Comparison of ENCODE assay signal across 11 mouse cellular contexts in the genomic region with DNA sequence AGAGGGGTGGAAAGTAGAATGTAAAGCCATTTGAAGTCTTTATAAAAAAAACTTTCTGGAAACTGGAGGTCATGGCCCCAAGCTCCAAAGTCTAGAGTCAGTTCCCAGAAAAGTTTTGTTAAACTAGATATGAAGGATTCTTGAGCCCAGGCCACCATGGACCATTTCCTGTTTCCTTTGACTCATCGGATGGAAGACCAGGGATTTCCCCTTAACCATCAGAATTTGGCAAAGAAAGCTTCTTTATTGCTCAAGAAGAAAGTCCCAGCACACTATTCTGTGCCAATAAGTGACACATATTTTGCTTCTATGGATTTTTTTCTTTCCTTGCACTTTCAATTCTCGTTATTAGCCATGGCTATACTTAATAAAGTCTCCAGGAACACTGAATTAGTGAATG.
A peak's percentile ranks its signal among the peaks of the same experiment; 100 is the strongest.
DNase-seq lines count a peak whose midpoint lies in the region; ATAC-seq and TF ChIP-seq lines count a peak whose summit lies in the region.
"Had no signal": no experiment of that assay in that cellular context is flagged by ENCODE, and none has a peak within 500 bp of the region (broad histone marks: within the 10 kb centered on the region; RNA-seq: fewer than 3 reads in every experiment).

No protein-coding gene starts in this region.

- H3K4me3 ChIP-seq in gastrocnemius, adult 2 months, result no peak overlapping the region
- H3K4me3 ChIP-seq in heart, postnatal 0 days (ENCODE audit: low read depth, low read length), result no peak overlapping the region
- no peak overlapping the region for H3K4me3 ChIP-seq in lung, postnatal 0 days (ENCODE audit: low read depth, low read length)
- H3K4me3 ChIP-seq in limb, embryonic 10.5 days, result no peak overlapping the region
- H3K4me3 ChIP-seq in midbrain, embryonic 10.5 days, result no peak overlapping the region
- H3K4me3 ChIP-seq: embryonic facial prominence, embryonic 13.5 days had no signal

- no peak for TF ChIP-seq CTCF in gastrocnemius, adult 2 months (IDR thresholded peaks at IDR 0.05)
- no peak for TF ChIP-seq CTCF in heart, postnatal 0 days (IDR thresholded peaks at IDR 0.05; ENCODE audit: low read depth)
- TF ChIP-seq CTCF in lung, postnatal 0 days (IDR thresholded peaks at IDR 0.05), result no peak

- H3K4me1 ChIP-seq in heart, postnatal 0 days (ENCODE audit: control insufficient read depth, insufficient read depth), result no peaks in the 10 kb centered on the region; the same call in 1 of the 2 replicates
- H3K4me1 ChIP-seq in lung, postnatal 0 days (ENCODE audit: insufficient read depth, low read depth, low read length), result no peaks in the 10 kb centered on the region
- no peaks in the 10 kb centered on the region for H3K4me1 ChIP-seq in limb, embryonic 10.5 days
- H3K4me1 ChIP-seq in midbrain, embryonic 10.5 days, result no peaks in the 10 kb centered on the region
- H3K4me1 ChIP-seq: embryonic facial prominence, embryonic 13.5 days had no signal

- peak; percentile 20; the same call in 1 of the 2 replicates for ATAC-seq in heart, postnatal 0 days (ENCODE audit: insufficient read depth, low read depth)
- peak; percentile 64 for ATAC-seq in lung, postnatal 0 days

- peak; percentile 5 for DNase-seq in gastrocnemius, postnatal 14 days
- DNase-seq in gastrocnemius, adult 2 months, result no peak
- DNase-seq in CD4-positive, CD25-positive, alpha-beta regulatory T cell, adult 2 months (ENCODE audit: low read depth, low spot score), result peak; percentile 6
- DNase-seq in heart, postnatal 0 days (ENCODE audit: low spot score), result peak; percentile 76
- peak; percentile 80 for DNase-seq in lung, postnatal 0 days (ENCODE audit: low spot score)
- no peak for DNase-seq in testis, postnatal 14 days (ENCODE audit: low spot score)
- DNase-seq in limb, embryonic 10.5 days (ENCODE audit: low spot score), result no peak
- no peak for DNase-seq in midbrain, embryonic 10.5 days (ENCODE audit: low spot score)
- DNase-seq: cerebellum, adult 2 months; gastrocnemius, postnatal 36 days had no signal

- no peaks in the 10 kb centered on the region for H3K27me3 ChIP-seq in heart, postnatal 0 days (ENCODE audit: control insufficient read depth, insufficient read depth, low read length)
- H3K27me3 ChIP-seq in lung, postnatal 0 days (replicated peaks; ENCODE audit: insufficient read depth, low read length), result no peaks in the 10 kb centered on the region
- H3K27me3 ChIP-seq in limb, embryonic 10.5 days (ENCODE audit: low read depth, poor library complexity, severe bottlenecking), result no peaks in the 10 kb centered on the region
- H3K27me3 ChIP-seq in midbrain, embryonic 10.5 days (ENCODE audit: low read depth, poor library complexity, severe bottlenecking), result no peaks in the 10 kb centered on the region
- H3K27me3 ChIP-seq: embryonic facial prominence, embryonic 13.5 days had no signal

- H3K9me3 ChIP-seq in heart, postnatal 0 days (replicated peaks; ENCODE audit: control insufficient read depth, low read length), result no peaks in the 10 kb centered on the region
- H3K9me3 ChIP-seq in lung, postnatal 0 days (ENCODE audit: low read length), result no peaks in the 10 kb centered on the region
- no peaks in the 10 kb centered on the region for H3K9me3 ChIP-seq in limb, embryonic 10.5 days (replicated peaks)
- no peaks in the 10 kb centered on the region for H3K9me3 ChIP-seq in midbrain, embryonic 10.5 days (replicated peaks)
- H3K9me3 ChIP-seq: embryonic facial prominence, embryonic 13.5 days had no signal

- H3K4me2 ChIP-seq in heart, postnatal 0 days (ENCODE audit: low read depth, low read length), result no peak overlapping the region
- H3K4me2 ChIP-seq in lung, postnatal 0 days (replicated peaks; ENCODE audit: low read depth, low read length), result no peak overlapping the region
- H3K4me2 ChIP-seq: embryonic facial prominence, embryonic 13.5 days had no signal

- no peaks in the 10 kb centered on the region for H3K36me3 ChIP-seq in heart, postnatal 0 days (replicated peaks; ENCODE audit: control insufficient read depth, insufficient read depth, low read length)
- H3K36me3 ChIP-seq in lung, postnatal 0 days (ENCODE audit: insufficient read depth, low read length), result no peaks in the 10 kb centered on the region
- H3K36me3 ChIP-seq in limb, embryonic 10.5 days, result no peaks in the 10 kb centered on the region
- H3K36me3 ChIP-seq in midbrain, embryonic 10.5 days, result no peaks in the 10 kb centered on the region
- H3K36me3 ChIP-seq: embryonic facial prominence, embryonic 13.5 days had no signal

- intact Hi-C loops in gastrocnemius, postnatal 14 days (cut with DNase I; ENCODE audit: low total_unique reads), result no loop called here
- intact Hi-C loops in gastrocnemius, adult 2 months (cut with DNase I), result no loop called here

- TF ChIP-seq EP300 in heart, postnatal 0 days (IDR thresholded peaks at IDR 0.05; ENCODE audit: low read depth), result 0 out of 2 replicates have a peak, but pooled peaks have one; percentile 37
- peak; percentile 51; the same call in 1 of the 2 replicates for TF ChIP-seq EP300 in lung, postnatal 0 days (IDR thresholded peaks at IDR 0.05)

- no peak overlapping the region for H3K9ac ChIP-seq in heart, postnatal 0 days (replicated peaks; ENCODE audit: low read depth, low read length)
- no peak overlapping the region for H3K9ac ChIP-seq in lung, postnatal 0 days (replicated peaks; ENCODE audit: low read depth)
- H3K9ac ChIP-seq: embryonic facial prominence, embryonic 13.5 days had no signal

- no peak overlapping the region for H3K27ac ChIP-seq in gastrocnemius, adult 2 months
- no peak overlapping the region for H3K27ac ChIP-seq in heart, postnatal 0 days (ENCODE audit: low read depth)
- H3K27ac ChIP-seq in lung, postnatal 0 days (ENCODE audit: low read length), result no peak overlapping the region
- no peak overlapping the region for H3K27ac ChIP-seq in limb, embryonic 10.5 days
- H3K27ac ChIP-seq in midbrain, embryonic 10.5 days (replicated peaks), result no peak overlapping the region
- H3K27ac ChIP-seq: embryonic facial prominence, embryonic 13.5 days had no signal

- WGBS in heart, postnatal 0 days, result 33% methylated on average over 2 of the region's 2 CpGs
- 23% methylated on average over 2 of the region's 2 CpGs for WGBS in lung, postnatal 0 days
- WGBS in limb, embryonic 10.5 days, result 78% methylated on average over 2 of the region's 2 CpGs
- 74% methylated on average over 2 of the region's 2 CpGs for WGBS in midbrain, embryonic 10.5 days

Comparison
In these comparisons a context has a peak if more than half of its experiments do, and no peak if none do; other contexts are left out.
1. DNase-seq: peak in gastrocnemius, postnatal 14 days (single experiment), CD4-positive, CD25-positive, alpha-beta regulatory T cell, adult 2 months (single experiment), heart, postnatal 0 days (single experiment) and lung, postnatal 0 days (single experiment); none in gastrocnemius, adult 2 months (single experiment), testis, postnatal 14 days (single experiment), limb, embryonic 10.5 days (single experiment) and midbrain, embryonic 10.5 days (single experiment).